Mouse (Mus musculus): ENCODE results near the gene Ppard. TPM values are rescaled to one million over a fixed set of nuclear protein-coding genes. Genes with fewer than 3 reads are reported as not detected.
"Not testable (repeated sequence)": the region's sequence is repeated elsewhere in the genome, so short reads cannot be mapped to it uniquely, and the experiment has no call there.

Gene Ppard
- polyA plus RNA-seq, 1 experiment from 2014 or later: 3.5 TPM

DNA sequence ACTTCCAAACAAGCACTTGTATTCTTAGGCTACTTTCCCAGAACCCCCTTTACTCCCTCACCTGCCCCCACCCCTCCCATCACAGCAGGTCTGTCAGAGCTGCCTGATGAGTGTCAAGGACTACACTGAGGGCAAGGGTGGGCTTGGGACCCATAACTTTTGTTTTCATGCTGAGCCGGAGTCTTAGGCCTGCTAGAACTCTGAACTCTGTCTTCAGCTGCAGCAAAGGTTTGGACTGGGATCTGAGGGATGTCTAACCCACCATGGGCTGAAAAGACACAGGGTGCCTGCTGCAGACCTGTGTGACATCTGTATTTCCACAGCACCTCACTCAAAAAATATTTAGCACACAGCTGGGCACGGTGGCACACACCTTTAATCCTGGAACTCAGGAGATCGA, 94.5 kb downstream of the Ppard start:
- peaks cover 2% of the 10 kb centered on the region; the same call in 1 of the 2 replicates for H3K4me1 ChIP-seq (replicated peaks; ENCODE audit: control insufficient read depth, insufficient read depth, low read length)
- H3K4me2 ChIP-seq (replicated peaks; ENCODE audit: low read depth, low read length): no peak overlapping the region
- no peaks in the 10 kb centered on the region for H3K27me3 ChIP-seq (ENCODE audit: control insufficient read depth, insufficient read depth, low read length)
- 0 out of 2 replicates have a peak, but pooled peaks cover 3% of the 10 kb centered on the region for H3K36me3 ChIP-seq (ENCODE audit: control insufficient read depth, insufficient read depth, low read length)
- H3K27ac ChIP-seq (ENCODE audit: low read depth, low read length): no peak overlapping the region
- H3K4me3 ChIP-seq (ENCODE audit: low read depth, low read length): no peak overlapping the region
- no peaks in the 10 kb centered on the region for H3K9me3 ChIP-seq (ENCODE audit: control insufficient read depth, low read length)
- 81% methylated on average over 3 of the region's 3 CpGs for WGBS
- H3K9ac ChIP-seq (ENCODE audit: low read depth, low read length): no peak overlapping the region
- DNase-seq (ENCODE audit: low spot score) (no peak), ATAC-seq (ENCODE audit: low FRiP score) (no peak)

DNA sequence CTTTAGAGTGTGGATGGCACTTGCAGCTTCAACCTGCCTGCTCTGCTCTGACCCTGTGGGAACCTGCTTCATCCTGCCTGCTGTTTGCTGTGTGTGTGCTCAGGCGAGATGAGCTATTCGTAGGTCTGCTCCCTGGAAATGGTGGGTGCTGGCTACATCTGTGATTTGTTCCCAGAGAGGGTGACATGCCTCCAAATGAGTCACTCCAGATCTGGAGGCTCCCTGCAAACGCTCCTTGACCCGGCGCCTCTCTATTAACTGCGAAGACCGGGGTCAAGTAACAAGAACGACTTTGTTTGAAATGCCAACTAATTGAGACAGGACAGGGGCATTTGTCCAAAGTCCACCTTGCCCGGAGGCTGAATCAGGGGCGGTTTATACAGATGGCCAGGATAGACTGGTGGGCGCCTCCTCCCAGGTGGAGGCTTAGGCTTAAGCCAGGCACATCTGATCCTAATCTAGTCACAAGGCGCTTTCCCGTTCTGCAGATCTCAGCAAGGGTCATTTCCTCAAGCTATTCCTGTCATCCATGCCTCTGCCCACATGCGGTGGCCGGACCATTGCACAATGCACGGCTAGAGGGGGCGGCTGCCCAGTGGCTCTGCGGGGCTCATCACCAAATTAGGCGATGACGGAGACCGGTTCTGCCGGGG, 95.3 kb downstream of the Ppard start:
- H3K27me3 ChIP-seq (ENCODE audit: control insufficient read depth, insufficient read depth, low read length): no peaks in the 10 kb centered on the region
- peaks cover 2% of the 10 kb centered on the region; the same call in 1 of the 2 replicates for H3K4me1 ChIP-seq (replicated peaks; ENCODE audit: control insufficient read depth, insufficient read depth, low read length)
- ATAC-seq (ENCODE audit: low FRiP score) (peak; percentile 55; the same call in 1 of the 2 replicates), DNase-seq (ENCODE audit: low spot score) (peak; percentile 44)
- 13% methylated on average over 22 of the region's 22 CpGs for WGBS
- peak overlapping the region; percentile 94 for H3K4me3 ChIP-seq (ENCODE audit: low read depth, low read length)
- peak overlapping the region; percentile 63 for H3K9ac ChIP-seq (ENCODE audit: low read depth, low read length)
- H3K36me3 ChIP-seq (ENCODE audit: control insufficient read depth, insufficient read depth, low read length): 0 out of 2 replicates have a peak, but pooled peaks cover 3% of the 10 kb centered on the region
- H3K27ac ChIP-seq (ENCODE audit: low read depth, low read length): peak overlapping the region; percentile 94
- H3K4me2 ChIP-seq (replicated peaks; ENCODE audit: low read depth, low read length): peak overlapping the region; percentile 96
- H3K9me3 ChIP-seq (ENCODE audit: control insufficient read depth, low read length): no peaks in the 10 kb centered on the region

DNA sequence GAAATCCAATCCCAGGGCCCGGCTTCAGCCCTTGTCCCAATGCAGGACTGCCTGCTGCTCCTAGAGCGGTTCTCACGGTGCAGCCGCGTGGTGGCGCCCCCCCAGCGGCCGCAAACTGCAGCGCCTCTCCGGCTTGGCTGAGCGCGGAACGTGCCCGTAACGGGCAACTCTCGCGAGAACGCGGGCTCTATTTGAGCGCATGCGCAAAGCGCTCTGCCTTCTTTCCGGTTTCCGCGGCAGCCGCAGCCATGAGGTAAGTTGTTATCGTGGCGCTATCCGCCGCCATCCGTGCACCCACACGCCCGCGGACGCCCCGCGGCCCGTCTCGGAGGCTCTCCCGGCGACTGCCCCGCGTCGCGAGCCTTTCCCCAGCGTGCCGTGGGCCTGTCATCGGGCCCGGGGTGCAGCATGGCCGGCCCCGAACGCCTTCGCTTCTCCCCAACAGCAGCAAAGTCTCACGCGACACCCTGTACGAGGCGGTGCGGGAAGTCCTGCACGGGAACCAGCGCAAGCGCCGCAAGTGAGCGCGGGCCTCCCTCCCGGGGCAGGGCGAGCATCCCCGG, 95.9 kb downstream of the Ppard start, which contains the start of gene Rpl10a:
Gene Rpl10a, plus strand, starts transcription at position 106 of the 563 bp plus-strand sequence.
- Histone ChIP-seq H3K4me1 (replicated peaks; ENCODE audit: control insufficient read depth, insufficient read depth, low read length) (peaks cover 5% of the 10 kb centered on the region; the same call in 1 of the 2 replicates), H3K9ac (ENCODE audit: low read depth, low read length) (peak within 1 kb of the TSS; percentile 98), H3K4me3 (ENCODE audit: low read depth, low read length) (peak within 1 kb of the TSS; percentile 94), H3K36me3 (ENCODE audit: control insufficient read depth, insufficient read depth, low read length) (0 out of 2 replicates have a peak, but pooled peaks cover 3% of the 10 kb centered on the region), H3K27me3 (ENCODE audit: control insufficient read depth, insufficient read depth, low read length) (no peaks in the 10 kb centered on the region), H3K9me3 (ENCODE audit: control insufficient read depth, low read length) (no peaks in the 10 kb centered on the region), H3K27ac (ENCODE audit: low read depth, low read length) (peak within 1 kb of the TSS; percentile 94), H3K4me2 (replicated peaks; ENCODE audit: low read depth, low read length) (peak within 1 kb of the TSS; percentile 96)
- peak; percentile 90 for ATAC-seq (ENCODE audit: low FRiP score)
- WGBS: under 1% methylated on average over 67 of the region's 67 CpGs
- peak; percentile 99 for DNase-seq (ENCODE audit: low spot score)

DNA sequence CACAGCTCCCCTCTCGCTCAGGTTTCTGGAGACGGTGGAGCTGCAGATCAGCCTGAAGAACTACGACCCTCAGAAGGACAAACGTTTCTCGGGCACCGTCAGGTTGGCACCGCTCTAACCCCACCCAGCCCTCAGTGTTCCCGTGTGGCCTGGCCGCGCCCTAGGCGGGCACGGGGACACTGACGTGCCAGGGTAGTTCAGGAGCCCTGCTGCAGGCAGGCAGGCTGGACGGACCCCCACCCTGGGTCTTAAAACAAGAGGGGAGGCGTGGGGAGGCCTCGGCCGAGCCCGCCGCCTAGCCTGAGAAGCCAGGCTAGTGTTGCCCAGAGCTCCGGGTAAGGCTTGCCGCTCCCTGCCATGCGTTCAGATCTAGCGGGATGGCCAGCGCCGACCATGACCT, 96.4 kb downstream of the Ppard start:
- peak overlapping the region; percentile 96 for H3K4me2 ChIP-seq (replicated peaks; ENCODE audit: low read depth, low read length)
- ATAC-seq (ENCODE audit: low FRiP score) (peak; percentile 4; the same call in 1 of the 2 replicates), DNase-seq (ENCODE audit: low spot score) (no peak)
- H3K27ac ChIP-seq (ENCODE audit: low read depth, low read length): peak overlapping the region; percentile 94
- WGBS: under 1% methylated on average over 25 of the region's 25 CpGs
- 0 out of 2 replicates have a peak, but pooled peaks cover 3% of the 10 kb centered on the region for H3K36me3 ChIP-seq (ENCODE audit: control insufficient read depth, insufficient read depth, low read length)
- H3K9ac ChIP-seq (ENCODE audit: low read depth, low read length): peak overlapping the region; percentile 98
- peaks cover 5% of the 10 kb centered on the region; the same call in 1 of the 2 replicates for H3K4me1 ChIP-seq (replicated peaks; ENCODE audit: control insufficient read depth, insufficient read depth, low read length)
- H3K27me3 ChIP-seq (ENCODE audit: control insufficient read depth, insufficient read depth, low read length): no peaks in the 10 kb centered on the region
- peak overlapping the region; percentile 94 for H3K4me3 ChIP-seq (ENCODE audit: low read depth, low read length)
- H3K9me3 ChIP-seq (ENCODE audit: control insufficient read depth, low read length): no peaks in the 10 kb centered on the region

DNA sequence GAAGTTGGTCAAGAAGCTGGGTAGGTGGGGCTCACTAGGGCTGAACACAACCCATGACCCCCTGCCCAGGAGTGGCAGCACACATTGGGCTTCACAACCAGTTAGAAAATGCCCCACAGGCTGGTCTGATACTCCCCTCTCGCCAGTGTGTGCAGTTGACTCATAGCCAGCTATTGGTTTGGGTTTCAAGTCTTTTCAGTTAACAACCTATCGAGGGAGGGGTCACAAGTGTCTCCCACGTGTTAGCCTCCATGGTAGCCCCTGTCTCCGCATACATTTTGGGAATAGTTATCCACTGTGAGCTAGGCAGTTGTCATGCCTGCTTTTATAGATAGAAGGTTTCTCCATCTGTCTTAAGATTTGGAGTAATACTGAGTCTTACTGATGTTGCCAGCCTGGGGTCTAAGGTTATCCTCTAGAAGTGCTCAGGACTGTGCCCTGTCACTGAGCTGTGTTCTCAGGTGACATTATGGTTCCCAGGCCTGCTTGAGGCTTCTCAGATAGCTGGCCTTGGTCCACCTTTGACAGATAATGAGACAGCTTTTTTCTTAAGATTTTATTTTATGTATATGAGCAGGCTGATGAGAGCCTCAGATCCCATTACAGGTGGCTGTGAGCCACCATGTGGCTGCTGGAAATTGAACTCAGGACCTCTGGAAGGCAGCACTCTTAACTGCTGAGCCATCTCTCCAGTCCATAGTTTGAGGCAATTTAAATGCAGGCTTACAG, 97.2 kb downstream of the Ppard start:
- peaks cover 5% of the 10 kb centered on the region; the same call in 1 of the 2 replicates for H3K4me1 ChIP-seq (replicated peaks; ENCODE audit: control insufficient read depth, insufficient read depth, low read length)
- WGBS: 12% methylated on average over 4 of the region's 4 CpGs
- peak overlapping the region; percentile 96 for H3K4me2 ChIP-seq (replicated peaks; ENCODE audit: low read depth, low read length)
- H3K36me3 ChIP-seq (ENCODE audit: control insufficient read depth, insufficient read depth, low read length): 0 out of 2 replicates have a peak, but pooled peaks cover 3% of the 10 kb centered on the region
- H3K9me3 ChIP-seq (ENCODE audit: control insufficient read depth, low read length): no peaks in the 10 kb centered on the region
- no peak for ATAC-seq (ENCODE audit: low FRiP score)
- H3K9ac ChIP-seq (ENCODE audit: low read depth, low read length): peak overlapping the region; percentile 98
- no peaks in the 10 kb centered on the region for H3K27me3 ChIP-seq (ENCODE audit: control insufficient read depth, insufficient read depth, low read length)
- peak; percentile 29 for DNase-seq (ENCODE audit: low spot score)
- H3K27ac ChIP-seq (ENCODE audit: low read depth, low read length): no peak overlapping the region
- peak overlapping the region; percentile 94 for H3K4me3 ChIP-seq (ENCODE audit: low read depth, low read length)

DNA sequence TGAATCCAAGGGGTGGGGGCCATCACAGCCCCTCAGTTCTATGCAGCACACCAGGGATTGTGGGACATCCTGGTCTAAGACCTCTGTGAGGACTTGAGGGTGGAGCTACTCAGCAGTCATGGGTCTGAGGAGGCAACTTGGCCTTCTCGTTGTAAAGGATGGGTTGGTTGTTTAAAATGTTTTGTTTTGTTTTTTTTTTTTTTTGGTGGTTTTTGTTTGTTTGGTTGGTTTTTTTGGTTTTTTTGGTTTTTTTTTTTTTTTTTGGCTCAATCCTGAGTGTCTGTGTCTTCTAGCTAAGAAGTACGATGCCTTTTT, 97.7 kb downstream of the Ppard start:
- Histone ChIP-seq H3K27me3 (ENCODE audit: control insufficient read depth, insufficient read depth, low read length) (no peaks in the 10 kb centered on the region), H3K9me3 (ENCODE audit: control insufficient read depth, low read length) (no peaks in the 10 kb centered on the region), H3K4me1 (replicated peaks; ENCODE audit: control insufficient read depth, insufficient read depth, low read length) (peaks cover 5% of the 10 kb centered on the region; the same call in 1 of the 2 replicates), H3K4me3 (ENCODE audit: low read depth, low read length) (peak overlapping the region; percentile 94), H3K27ac (ENCODE audit: low read depth, low read length) (no peak overlapping the region), H3K9ac (ENCODE audit: low read depth, low read length) (peak overlapping the region; percentile 98; the same call in 1 of the 2 replicates), H3K36me3 (ENCODE audit: control insufficient read depth, insufficient read depth, low read length) (0 out of 2 replicates have a peak, but pooled peaks cover 3% of the 10 kb centered on the region), H3K4me2 (replicated peaks; ENCODE audit: low read depth, low read length) (peak overlapping the region; percentile 96)
- WGBS: 50% methylated on average over 2 of the region's 2 CpGs
- ATAC-seq (ENCODE audit: low FRiP score) (no peak), DNase-seq (ENCODE audit: low spot score) (no peak)

DNA sequence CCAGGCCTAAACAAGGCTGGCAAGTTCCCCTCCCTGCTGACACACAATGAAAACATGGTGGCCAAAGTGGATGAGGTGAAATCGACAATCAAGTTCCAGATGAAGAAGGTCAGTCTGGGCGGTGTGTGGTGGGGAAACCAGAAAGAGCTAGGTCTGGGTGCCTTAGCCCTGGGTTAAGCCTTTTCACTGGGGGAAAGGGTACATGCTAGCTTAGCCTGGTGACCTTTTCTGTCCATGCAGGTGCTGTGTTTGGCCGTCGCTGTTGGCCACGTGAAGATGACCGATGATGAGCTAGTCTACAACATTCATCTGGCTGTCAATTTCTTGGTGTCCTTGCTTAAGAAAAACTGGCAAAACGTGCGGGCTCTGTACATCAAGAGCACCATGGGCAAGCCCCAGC, 98.1 kb downstream of the Ppard start:
- not testable (repeated sequence) for DNase-seq (ENCODE audit: low spot score); H3K9ac ChIP-seq (ENCODE audit: low read depth, low read length); H3K27ac ChIP-seq (ENCODE audit: low read depth, low read length); H3K9me3 ChIP-seq (ENCODE audit: control insufficient read depth, low read length); H3K36me3 ChIP-seq (ENCODE audit: control insufficient read depth, insufficient read depth, low read length); H3K4me3 ChIP-seq (ENCODE audit: low read depth, low read length); H3K4me1 ChIP-seq (replicated peaks; ENCODE audit: control insufficient read depth, insufficient read depth, low read length); ATAC-seq (ENCODE audit: low FRiP score); H3K27me3 ChIP-seq (ENCODE audit: control insufficient read depth, insufficient read depth, low read length); H3K4me2 ChIP-seq (replicated peaks; ENCODE audit: low read depth, low read length)
- 65% methylated on average over 6 of the region's 8 CpGs for WGBS

DNA sequence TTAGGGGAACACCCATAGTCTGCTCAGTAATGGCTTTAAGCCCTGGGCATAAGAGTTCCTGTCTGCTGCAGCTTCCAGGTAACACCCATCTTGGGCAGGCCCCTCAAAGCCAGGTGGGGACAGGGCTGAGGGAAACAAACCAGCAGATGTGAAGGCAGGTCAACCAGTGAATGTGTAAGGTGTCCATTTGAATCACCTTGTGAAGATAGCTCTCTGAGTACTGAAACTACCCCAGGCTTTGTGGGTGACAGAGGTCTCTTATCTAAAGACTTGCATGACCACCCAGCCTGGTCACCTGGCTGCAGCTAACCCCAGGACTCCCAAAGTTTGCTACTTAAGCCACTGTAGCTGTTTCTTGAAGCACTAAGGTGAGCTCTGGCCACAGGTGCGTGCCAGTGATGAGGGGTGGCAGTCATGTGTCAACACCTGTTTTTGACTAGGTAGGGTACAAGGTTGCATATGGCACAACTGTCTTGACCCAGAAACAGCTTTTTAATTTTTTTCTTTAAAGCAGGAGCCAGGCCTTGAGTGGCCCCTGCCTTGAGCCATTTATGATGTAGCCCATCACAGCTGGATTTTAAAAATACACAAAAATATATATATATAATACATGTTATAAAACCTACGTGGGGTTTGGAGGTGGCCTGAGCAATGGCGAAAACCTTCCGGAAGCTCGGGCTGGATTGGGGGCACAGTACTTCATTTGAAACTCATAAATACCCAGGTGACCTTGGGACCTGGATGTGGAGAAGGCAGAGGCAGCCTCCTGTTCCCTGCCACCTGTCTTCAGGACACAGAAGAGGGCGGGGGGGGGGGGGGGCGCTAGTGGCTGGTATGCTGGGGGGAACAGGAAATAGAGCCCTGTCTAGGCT, 99.0 kb downstream of the Ppard start:
- H3K4me2 ChIP-seq (replicated peaks; ENCODE audit: low read depth, low read length): no peak overlapping the region
- no peak for ATAC-seq (ENCODE audit: low FRiP score)
- DNase-seq (ENCODE audit: low spot score): no peak
- H3K36me3 ChIP-seq (ENCODE audit: control insufficient read depth, insufficient read depth, low read length): 0 out of 2 replicates have a peak, but pooled peaks cover 3% of the 10 kb centered on the region
- no peak overlapping the region for H3K4me3 ChIP-seq (ENCODE audit: low read depth, low read length)
- WGBS: 39% methylated on average over 6 of the region's 7 CpGs
- peaks cover 5% of the 10 kb centered on the region; the same call in 1 of the 2 replicates for H3K4me1 ChIP-seq (replicated peaks; ENCODE audit: control insufficient read depth, insufficient read depth, low read length)
- no peak overlapping the region for H3K9ac ChIP-seq (ENCODE audit: low read depth, low read length)
- no peaks in the 10 kb centered on the region for H3K9me3 ChIP-seq (ENCODE audit: control insufficient read depth, low read length)
- H3K27me3 ChIP-seq (ENCODE audit: control insufficient read depth, insufficient read depth, low read length): no peaks in the 10 kb centered on the region
- no peak overlapping the region for H3K27ac ChIP-seq (ENCODE audit: low read depth, low read length)
